Mouse (Mus musculus) intestine, embryonic 15.5 days (tissue): Measurements from ENCODE around the gene Bpifc. TPM values are rescaled to one million over a fixed set of nuclear protein-coding genes. Genes with fewer than 3 reads are reported as not detected.

ENCODE experiments used
- ATAC-seq: fragments of 200-750 bp; cut with Nextera tagmentation; 2 replicates; pipeline ENCODE4 v1.8.0; 2017; ENCODE audit warnings: moderate TSS enrichment, moderate library complexity
- H3K27ac ChIP-seq: fragments of 300-500 bp; sonication (generic); 2 replicates; pipeline ENCODE4 v1.5.1; 2015; ENCODE audit warnings: mild to moderate bottlenecking, inconsistent platforms
- H3K27me3 ChIP-seq: fragments of 300-500 bp; sonication (generic); replicated peaks from 2 replicates; pipeline ENCODE4 v1.6.1; 2015; ENCODE audit warnings: inconsistent platforms
- H3K36me3 ChIP-seq: fragments of 300-500 bp; sonication (generic); 2 replicates; pipeline ENCODE4 v1.6.1; 2015; ENCODE audit warnings: inconsistent platforms
- H3K4me1 ChIP-seq: fragments of 300-500 bp; sonication (generic); replicated peaks from 2 replicates; pipeline ENCODE4 v1.6.1; 2015; ENCODE audit warnings: inconsistent platforms
- H3K4me2 ChIP-seq: fragments of 300-500 bp; sonication (generic); replicated peaks from 2 replicates; pipeline ENCODE4 v1.6.1; 2015; ENCODE audit warnings: mild to moderate bottlenecking, inconsistent platforms
- H3K4me3 ChIP-seq: fragments of 300-500 bp; sonication (generic); replicated peaks from 2 replicates; pipeline ENCODE4 v1.5.1; 2015; ENCODE audit warnings: inconsistent platforms
- H3K9ac ChIP-seq: fragments of 300-500 bp; sonication (generic); 2 replicates; pipeline ENCODE4 v1.6.1; 2015; ENCODE audit warnings: inconsistent platforms
- H3K9me3 ChIP-seq: fragments of 300-500 bp; sonication (generic); 2 replicates; pipeline ENCODE4 v1.6.1; 2016; ENCODE audit warnings: inconsistent platforms
- WGBS: fragments of 180-500 bp; shearing (Covaris S2); methylation state at CpG from one replicate; pipeline ENCODE4 v1.1.7; 2015; 5-methylcytosine and 5-hydroxymethylcytosine counted together
- polyA plus RNA-seq: library from polyadenylated mRNA; unstranded; fragments of >200 nt; fragmentation: Nextera tagmentation; extraction: Ambion mirVana; gene quantifications from 2 replicates; pipeline ENCODE4 v1.2.1, GENCODE M21; 2015

Bpifc gene
- polyA plus RNA-seq, 1 experiment from 2014 or later = 0.11 TPM

DNA sequence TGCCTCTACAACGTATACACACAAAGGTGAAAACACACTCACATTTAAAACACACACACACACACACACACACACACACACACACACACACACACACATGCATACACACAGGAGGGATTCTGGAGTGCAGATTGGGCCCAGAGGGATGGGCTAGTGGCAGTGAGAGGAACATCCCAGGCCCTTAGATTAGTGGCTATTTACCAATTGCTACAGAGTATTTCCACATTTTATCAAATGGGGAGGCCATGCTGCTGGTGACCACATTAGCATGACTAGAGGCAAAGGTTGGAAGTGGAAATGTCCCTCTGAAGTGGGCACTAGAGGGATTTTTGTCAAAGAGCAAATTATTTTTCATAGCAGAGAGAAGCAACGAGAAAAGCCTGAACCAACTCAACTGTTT is 2.0 kb downstream of the Bpifc start:
- Histone ChIP-seq H3K9ac (no peak overlapping the region), H3K4me1 (no peaks in the 10 kb centered on the region), H3K9me3 (no peaks in the 10 kb centered on the region), H3K4me3 (no peak overlapping the region), H3K4me2 (no peak overlapping the region), H3K27me3 (no peaks in the 10 kb centered on the region), H3K36me3 (no peaks in the 10 kb centered on the region), H3K27ac (no peak overlapping the region)
- ATAC-seq = no peak
- 87% methylated on average over 2 of the region's 2 CpGs for WGBS

DNA sequence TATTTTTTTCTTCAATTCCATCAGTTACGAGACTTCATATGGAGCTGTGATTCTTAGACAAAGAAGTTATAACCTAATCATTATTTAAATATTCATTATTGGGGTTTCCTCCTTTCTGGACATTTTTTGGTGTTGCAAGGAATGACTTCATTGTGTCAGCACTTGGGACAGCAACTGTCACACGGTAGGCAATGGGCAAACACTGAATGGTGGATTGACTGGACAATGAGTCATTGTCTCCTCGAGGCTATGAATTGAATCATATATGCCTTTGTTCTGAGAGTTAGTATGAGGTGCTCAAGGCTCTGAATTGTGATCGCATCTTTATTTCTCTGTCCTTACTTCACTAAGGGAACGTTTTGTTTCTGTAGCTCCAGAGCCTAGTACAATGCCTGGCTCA is 5.2 kb downstream of the Bpifc start:
- no peak overlapping the region for H3K27ac ChIP-seq
- H3K4me2 ChIP-seq = no peak overlapping the region
- no peaks in the 10 kb centered on the region for H3K4me1 ChIP-seq
- no peaks in the 10 kb centered on the region for H3K9me3 ChIP-seq
- no peaks in the 10 kb centered on the region for H3K36me3 ChIP-seq
- 71% methylated on average over 5 of the region's 5 CpGs for WGBS
- H3K4me3 ChIP-seq = no peak overlapping the region
- ATAC-seq = no peak
- H3K9ac ChIP-seq = no peak overlapping the region
- H3K27me3 ChIP-seq = no peaks in the 10 kb centered on the region

DNA sequence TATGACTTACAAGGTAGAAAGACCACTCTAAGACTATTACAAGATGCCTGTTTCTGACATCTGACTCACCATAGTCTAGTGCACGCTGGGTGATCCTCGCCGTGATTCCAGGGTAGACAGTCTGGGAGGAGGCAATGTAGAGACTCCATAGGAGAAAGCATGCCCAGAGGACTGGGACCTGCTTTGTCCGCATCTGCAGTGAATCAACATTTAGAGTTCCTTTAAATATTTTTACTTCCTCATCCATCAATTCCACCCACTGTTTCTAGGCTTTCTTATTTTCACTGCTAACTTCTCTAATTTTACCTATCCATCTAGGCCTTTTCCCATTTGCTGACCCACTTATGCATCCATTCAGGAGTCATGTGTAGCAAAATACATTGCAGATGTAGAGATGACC is 11.2 kb downstream of the Bpifc start:
- no peak overlapping the region for H3K27ac ChIP-seq
- WGBS = 93% methylated on average over 4 of the region's 4 CpGs
- H3K4me2 ChIP-seq = no peak overlapping the region
- no peaks in the 10 kb centered on the region for H3K27me3 ChIP-seq
- no peaks in the 10 kb centered on the region for H3K36me3 ChIP-seq
- no peak for ATAC-seq
- no peak overlapping the region for H3K4me3 ChIP-seq
- no peaks in the 10 kb centered on the region for H3K4me1 ChIP-seq
- no peak overlapping the region for H3K9ac ChIP-seq
- H3K9me3 ChIP-seq = no peaks in the 10 kb centered on the region

DNA sequence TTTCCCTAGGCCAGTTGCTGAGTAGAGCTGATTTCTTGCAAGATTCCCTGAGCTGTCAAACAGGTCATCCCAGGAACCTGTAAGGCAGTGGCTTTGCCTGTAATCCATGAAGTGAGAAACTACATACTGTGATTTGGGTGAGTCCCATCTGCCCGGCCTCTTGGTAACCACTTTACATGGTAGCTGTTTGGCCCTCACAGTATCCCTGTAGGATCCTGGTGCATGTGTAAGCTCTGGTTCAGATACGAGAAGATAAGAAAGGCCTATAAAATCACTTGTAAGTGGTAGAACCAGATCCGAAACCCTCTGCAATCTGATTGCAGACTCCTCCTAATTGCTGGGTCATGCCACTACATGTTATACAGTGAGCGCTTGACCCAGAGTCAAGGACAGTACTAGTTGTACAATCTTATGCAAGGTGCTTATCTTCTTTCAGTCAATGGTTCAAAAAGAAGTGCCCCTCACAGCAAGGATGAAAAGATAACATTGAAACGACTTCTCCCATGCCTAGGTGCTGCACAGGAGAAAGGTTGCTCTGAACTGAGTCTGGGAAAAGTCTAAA is 17.1 kb downstream of the Bpifc start:
- Histone ChIP-seq H3K9ac (no peak overlapping the region), H3K4me3 (no peak overlapping the region), H3K4me2 (no peak overlapping the region), H3K27me3 (no peaks in the 10 kb centered on the region), H3K36me3 (no peaks in the 10 kb centered on the region), H3K4me1 (no peaks in the 10 kb centered on the region), H3K27ac (no peak overlapping the region), H3K9me3 (no peaks in the 10 kb centered on the region)
- WGBS = 56% methylated on average over 5 of the region's 5 CpGs
- ATAC-seq = peak; percentile 84

DNA sequence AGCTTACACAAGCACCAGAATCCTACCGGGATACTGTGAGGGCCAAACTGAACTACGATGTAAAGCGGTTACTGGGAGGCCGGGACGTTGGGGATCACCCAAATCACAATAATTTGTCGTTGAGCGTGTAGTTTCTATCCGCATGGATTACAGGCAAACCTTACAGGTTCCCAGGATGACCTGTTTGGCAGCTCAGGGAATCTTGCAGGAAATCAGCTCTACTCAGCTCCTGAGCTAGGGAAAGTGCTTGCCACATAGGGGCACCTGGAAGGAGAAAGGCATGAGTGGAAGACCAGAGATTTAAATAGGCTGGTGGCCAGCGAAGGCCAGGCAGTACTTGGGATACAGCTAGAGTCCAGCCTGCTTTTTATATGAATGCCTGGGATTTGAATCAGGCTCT is 17.9 kb downstream of the Bpifc start:
- no peak overlapping the region for H3K27ac ChIP-seq
- WGBS = 88% methylated on average over 9 of the region's 9 CpGs
- H3K4me1 ChIP-seq = no peaks in the 10 kb centered on the region
- ATAC-seq = no peak
- no peak overlapping the region for H3K4me2 ChIP-seq
- H3K9ac ChIP-seq = no peak overlapping the region
- no peak overlapping the region for H3K4me3 ChIP-seq
- no peaks in the 10 kb centered on the region for H3K9me3 ChIP-seq
- H3K27me3 ChIP-seq = no peaks in the 10 kb centered on the region
- no peaks in the 10 kb centered on the region for H3K36me3 ChIP-seq

DNA sequence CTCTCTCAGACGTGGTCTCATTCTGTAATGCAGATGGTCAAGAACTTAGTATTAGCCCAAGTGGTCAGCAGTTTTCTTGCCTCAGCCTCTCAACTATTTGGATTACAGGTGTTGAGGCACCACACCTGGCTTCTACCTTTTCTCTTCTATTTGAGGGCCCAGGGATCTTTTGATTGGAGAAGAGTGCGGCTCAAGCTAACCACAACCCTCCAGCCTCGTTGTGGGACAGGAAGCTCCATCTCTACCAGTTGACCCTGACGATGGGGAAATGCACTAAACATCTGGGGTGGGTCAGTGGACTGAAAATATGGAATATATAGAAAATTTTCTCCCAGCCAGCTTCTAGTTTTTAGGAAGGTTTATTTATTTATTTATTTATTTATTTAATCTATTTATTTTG is 19.3 kb downstream of the Bpifc start:
- no peak overlapping the region for H3K4me2 ChIP-seq
- no peak overlapping the region for H3K9ac ChIP-seq
- no peaks in the 10 kb centered on the region for H3K27me3 ChIP-seq
- H3K27ac ChIP-seq = no peak overlapping the region
- 81% methylated on average over 4 of the region's 4 CpGs for WGBS
- ATAC-seq = no peak
- no peaks in the 10 kb centered on the region for H3K4me1 ChIP-seq
- no peaks in the 10 kb centered on the region for H3K9me3 ChIP-seq
- no peaks in the 10 kb centered on the region for H3K36me3 ChIP-seq
- no peak overlapping the region for H3K4me3 ChIP-seq

DNA sequence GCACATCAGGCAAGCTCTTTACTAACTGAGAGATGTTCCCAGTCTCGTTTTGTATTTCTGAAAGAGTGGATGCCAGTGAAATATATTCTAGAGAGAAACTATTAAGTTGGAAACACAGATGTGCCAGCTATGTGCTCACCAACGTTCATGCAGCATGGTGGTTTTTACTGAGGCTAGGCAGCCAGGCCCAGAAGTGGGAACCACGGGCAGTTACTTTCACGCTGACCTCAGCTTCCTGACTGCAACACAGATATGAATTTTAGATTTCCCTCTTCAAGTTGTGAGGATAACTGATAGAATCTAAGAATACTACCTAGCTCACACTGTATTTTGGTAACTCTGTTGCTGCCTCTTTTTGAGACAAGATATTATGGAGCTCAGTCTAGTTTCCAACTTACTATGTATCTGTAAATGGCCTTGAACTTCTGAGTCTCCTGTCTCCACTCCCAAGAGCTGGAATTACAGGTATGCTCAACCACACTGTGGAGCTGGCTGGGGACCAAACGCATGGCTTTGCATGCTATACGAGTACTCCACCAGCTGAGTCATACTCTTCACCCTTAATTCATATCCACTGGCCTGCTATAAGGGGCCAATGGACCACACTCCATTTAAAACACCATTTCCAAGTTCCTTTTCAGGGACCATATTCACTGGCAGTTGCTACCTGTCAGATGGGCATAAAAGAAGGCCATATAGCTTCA is 22.1 kb downstream of the Bpifc start:
- H3K27ac ChIP-seq = no peak overlapping the region
- H3K9me3 ChIP-seq = no peaks in the 10 kb centered on the region
- no peaks in the 10 kb centered on the region for H3K36me3 ChIP-seq
- no peaks in the 10 kb centered on the region for H3K4me1 ChIP-seq
- H3K4me2 ChIP-seq = no peak overlapping the region
- H3K9ac ChIP-seq = no peak overlapping the region
- H3K4me3 ChIP-seq = no peak overlapping the region
- H3K27me3 ChIP-seq = no peaks in the 10 kb centered on the region
- WGBS = 73% methylated on average over 6 of the region's 6 CpGs
- no peak for ATAC-seq

DNA sequence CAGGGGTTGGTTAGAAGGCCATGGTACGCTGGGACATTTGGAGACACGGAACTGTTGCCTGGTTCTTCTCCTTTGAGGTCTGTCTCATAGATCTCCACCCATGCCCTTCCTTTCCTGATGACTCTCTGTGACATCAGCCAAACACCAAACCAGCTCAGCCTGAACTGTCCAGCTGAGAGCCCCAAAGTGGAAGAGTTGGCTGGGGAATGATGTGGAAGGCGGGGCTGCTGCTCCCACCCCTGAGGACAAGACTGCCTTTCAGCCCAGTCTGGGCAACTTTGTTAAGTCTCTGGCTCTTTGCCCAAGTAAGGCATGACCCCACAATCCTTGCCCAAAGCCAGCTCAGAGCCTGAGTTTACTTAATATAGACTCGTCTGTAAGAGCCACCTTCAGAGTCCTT is 38.8 kb downstream of the Bpifc start:
- WGBS = 75% methylated on average over 4 of the region's 4 CpGs
- Histone ChIP-seq H3K4me2 (no peak overlapping the region), H3K27ac (no peak overlapping the region), H3K4me3 (no peak overlapping the region), H3K36me3 (no peaks in the 10 kb centered on the region), H3K9ac (no peak overlapping the region), H3K27me3 (no peaks in the 10 kb centered on the region), H3K4me1 (no peaks in the 10 kb centered on the region), H3K9me3 (no peaks in the 10 kb centered on the region)
- ATAC-seq = no peak

DNA sequence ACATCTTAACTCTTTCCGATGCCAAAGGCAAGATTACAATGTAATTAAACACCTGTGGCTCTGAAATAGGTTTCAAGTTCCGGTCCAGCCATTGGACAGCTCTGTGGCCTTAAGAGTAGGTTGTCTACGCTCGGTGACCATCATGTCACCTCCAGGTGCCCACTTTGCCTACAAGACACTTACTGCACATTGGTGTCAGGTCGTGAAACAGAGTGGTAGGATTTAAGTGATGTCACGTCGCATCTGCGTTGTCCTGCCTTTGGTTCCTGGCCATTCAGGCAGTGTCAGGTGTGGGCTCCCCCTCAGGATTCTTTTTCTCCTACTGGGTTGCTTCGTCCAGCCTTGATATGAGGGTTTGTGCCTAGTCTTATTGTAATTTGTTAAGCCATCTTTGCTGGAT is 39.9 kb downstream of the Bpifc start:
- H3K4me3 ChIP-seq = no peak overlapping the region
- WGBS = 89% methylated on average over 9 of the region's 9 CpGs
- no peak overlapping the region for H3K9ac ChIP-seq
- H3K9me3 ChIP-seq = no peaks in the 10 kb centered on the region
- H3K4me2 ChIP-seq = no peak overlapping the region
- H3K27me3 ChIP-seq = no peaks in the 10 kb centered on the region
- H3K36me3 ChIP-seq = no peaks in the 10 kb centered on the region
- H3K4me1 ChIP-seq = no peaks in the 10 kb centered on the region
- no peak for ATAC-seq
- H3K27ac ChIP-seq = no peak overlapping the region

DNA sequence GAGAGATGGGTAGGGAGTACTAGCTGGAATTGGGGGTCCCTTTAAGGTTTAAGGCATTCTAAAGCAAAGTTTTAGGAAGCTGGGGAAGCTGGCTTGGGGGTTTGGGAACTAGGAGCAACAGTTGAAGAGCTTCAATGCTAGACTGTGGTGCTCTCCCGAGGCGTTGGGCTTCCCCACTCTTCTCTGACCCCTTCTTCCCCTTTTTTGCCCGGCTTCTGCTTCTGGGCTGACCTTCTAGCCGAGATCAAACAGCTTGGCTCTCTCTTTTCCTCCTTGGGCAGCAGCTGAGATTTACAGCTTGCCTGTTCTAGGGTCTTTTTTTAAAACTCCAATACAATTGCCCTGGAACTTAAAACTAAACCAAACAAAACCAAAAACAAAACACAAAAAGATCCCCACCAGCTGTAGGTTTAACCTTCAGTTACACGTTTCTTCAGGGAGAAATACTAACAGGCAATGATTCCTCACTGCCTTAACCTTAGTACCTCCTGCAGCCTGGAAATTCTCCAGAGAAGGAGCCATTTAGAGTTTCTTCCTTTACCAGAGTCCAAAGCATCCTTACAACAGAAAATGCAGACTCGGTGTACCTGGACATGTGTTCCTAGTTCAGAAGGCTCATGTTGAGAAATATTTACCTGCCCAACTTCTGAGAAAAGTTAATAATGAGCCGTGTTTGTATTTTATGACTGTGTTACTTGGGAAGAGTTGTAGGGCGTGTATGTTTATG is 41.6 kb downstream of the Bpifc start:
- H3K9me3 ChIP-seq = no peaks in the 10 kb centered on the region
- no peaks in the 10 kb centered on the region for H3K36me3 ChIP-seq
- no peak for ATAC-seq
- H3K27ac ChIP-seq = no peak overlapping the region
- H3K27me3 ChIP-seq = no peaks in the 10 kb centered on the region
- no peak overlapping the region for H3K9ac ChIP-seq
- 37% methylated on average over 8 of the region's 8 CpGs for WGBS
- H3K4me3 ChIP-seq = no peak overlapping the region
- H3K4me2 ChIP-seq = no peak overlapping the region
- no peaks in the 10 kb centered on the region for H3K4me1 ChIP-seq

DNA sequence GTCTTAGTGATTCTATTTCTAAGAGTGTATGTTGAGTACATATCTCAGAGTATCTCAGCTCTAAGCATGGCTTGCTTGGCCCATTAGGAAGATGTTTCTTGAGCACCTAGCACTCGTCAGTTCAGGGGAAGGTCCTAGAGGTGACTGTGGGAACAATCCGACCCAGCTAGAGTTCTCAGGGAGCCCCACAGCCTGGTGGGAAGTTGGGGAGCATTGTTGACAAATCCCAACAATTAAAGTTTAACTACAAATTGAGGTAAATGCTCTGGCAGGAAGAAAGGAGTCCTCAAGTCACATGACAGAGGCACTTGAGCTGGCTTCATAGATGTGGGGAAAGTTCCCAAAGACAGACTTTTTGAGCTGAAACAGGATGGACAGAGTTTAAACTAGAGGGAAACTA is 43.0 kb downstream of the Bpifc start:
- ATAC-seq = no peak
- WGBS = 53% methylated on average over 2 of the region's 2 CpGs
- no peak overlapping the region for H3K27ac ChIP-seq
- H3K4me2 ChIP-seq = no peak overlapping the region
- H3K4me1 ChIP-seq = no peaks in the 10 kb centered on the region
- no peaks in the 10 kb centered on the region for H3K27me3 ChIP-seq
- H3K36me3 ChIP-seq = no peaks in the 10 kb centered on the region
- H3K9ac ChIP-seq = no peak overlapping the region
- H3K9me3 ChIP-seq = no peaks in the 10 kb centered on the region
- no peak overlapping the region for H3K4me3 ChIP-seq

DNA sequence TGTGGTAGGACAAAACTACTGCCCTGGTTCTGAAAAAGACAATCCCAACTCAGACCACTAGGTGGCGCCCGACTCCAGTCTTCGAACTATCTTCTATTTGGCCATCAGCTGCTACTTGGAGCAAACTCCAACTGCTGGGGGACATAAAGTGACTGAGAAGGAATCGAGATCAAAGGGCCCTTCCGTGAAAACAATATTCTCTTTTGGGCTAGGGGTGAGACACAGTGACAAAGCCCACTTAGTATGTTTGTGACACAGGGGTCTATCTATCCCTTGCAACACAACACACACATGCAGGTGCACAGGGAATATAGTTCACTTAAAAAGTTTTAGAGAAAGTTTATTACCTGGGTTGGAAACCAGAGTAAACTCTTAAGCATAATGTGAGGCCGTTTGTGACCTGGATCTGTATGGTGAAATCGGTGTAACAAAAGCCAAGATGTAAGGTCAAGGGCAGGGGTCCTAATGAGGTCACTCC is 43.5 kb downstream of the Bpifc start:
- H3K4me3 ChIP-seq = no peak overlapping the region
- H3K27ac ChIP-seq = no peak overlapping the region
- no peaks in the 10 kb centered on the region for H3K9me3 ChIP-seq
- WGBS = 14% methylated on average over 7 of the region's 7 CpGs
- H3K9ac ChIP-seq = no peak overlapping the region
- H3K27me3 ChIP-seq = no peaks in the 10 kb centered on the region
- no peaks in the 10 kb centered on the region; the same call in 1 of the 2 replicates for H3K4me1 ChIP-seq
- peak; percentile 71 for ATAC-seq
- no peaks in the 10 kb centered on the region for H3K36me3 ChIP-seq
- no peak overlapping the region for H3K4me2 ChIP-seq
